Mouse (Mus musculus): Measurements from ENCODE around the gene Brpf3. TPM values are rescaled to one million over a fixed set of nuclear protein-coding genes. Genes with fewer than 3 reads are reported as not detected.
A peak's percentile ranks its signal among the peaks of the same experiment; 100 is the strongest.
"Not testable (repeated sequence)": the region's sequence is repeated elsewhere in the genome, so short reads cannot be mapped to it uniquely, and the experiment has no call there.

The Brpf3 gene
- total and polyA plus RNA-seq, 3 experiments = 0.40 to 12.1 (median 1.5) TPM

DNA sequence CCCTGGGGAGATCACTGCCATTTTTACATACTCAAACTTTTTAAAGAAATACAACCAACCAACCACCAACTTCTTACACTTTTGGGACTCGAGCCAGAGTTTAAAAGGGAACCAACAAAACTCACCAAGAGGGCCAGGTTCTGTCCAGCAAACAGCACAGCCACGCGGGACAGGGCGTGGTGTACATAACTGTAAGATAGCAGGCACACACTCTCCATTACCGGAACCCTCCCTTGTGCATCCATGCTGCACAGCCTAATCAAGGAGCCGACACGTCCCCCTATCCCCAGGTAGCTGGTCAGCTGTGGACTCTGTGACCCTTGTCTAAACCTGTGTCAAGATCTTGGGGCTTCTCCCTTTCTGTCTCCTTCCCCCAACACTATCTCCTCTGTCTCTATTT, 37.0 kb downstream of the Brpf3 start:
- in situ Hi-C loops (cut with MboI; ENCODE audit: low pct_ligation_motif_present, low pct_unique_long_range_greater_than_20kb, low sequenced_read_pairs) = no loop called here
- dilution Hi-C loops (cut with MboI; ENCODE audit: extremely low pct_ligation_motif_present, extremely low pct_unique_long_range_greater_than_20kb, low sequenced_read_pairs) = no loop called here
- TF ChIP-seq NRF1 (IDR thresholded peaks at IDR 0.05; ENCODE audit: low read depth, low read length) (no peak), USF2 (conservative IDR thresholded peaks at IDR 0.05; ENCODE audit: low read depth, low read length) (no peak), ZKSCAN1 (IDR thresholded peaks at IDR 0.05; ENCODE audit: borderline replicate concordance, low read depth, low read length) (no peak), SIN3A (IDR thresholded peaks at IDR 0.05; ENCODE audit: low read length) (no peak), NELFE (IDR thresholded peaks at IDR 0.05; ENCODE audit: low read depth, low read length) (no peak), BHLHE40 (IDR thresholded peaks at IDR 0.05; ENCODE audit: low read depth, low read length) (no peak), POLR2AphosphoS2 (IDR thresholded peaks at IDR 0.05; ENCODE audit: low read depth, low read length) (no peak), MXI1 (IDR thresholded peaks at IDR 0.05; ENCODE audit: low read depth, low read length) (no peak), GABPA (IDR thresholded peaks at IDR 0.05; ENCODE audit: insufficient replicate concordance, low read depth, low read length) (no peak), MAZ (IDR thresholded peaks at IDR 0.05; ENCODE audit: low read depth, low read length) (no peak), SMC3 (IDR thresholded peaks at IDR 0.05; ENCODE audit: low read depth, low read length) (no peak), JUND (conservative IDR thresholded peaks at IDR 0.05; ENCODE audit: low read depth, low read length) (no peak), CHD1 (IDR thresholded peaks at IDR 0.05; ENCODE audit: low read depth, low read length) (no peak), MAFK (IDR thresholded peaks at IDR 0.05; ENCODE audit: insufficient replicate concordance, low read length) (no peak), RAD21 (IDR thresholded peaks at IDR 0.05; ENCODE audit: low read depth, low read length) (no peak), CTCF (conservative IDR thresholded peaks at IDR 0.05 in 1 of 2, IDR thresholded peaks at IDR 0.05 in 1 of 2; ENCODE audit: low read depth in 2 of 2, low read length in 2 of 2) (no peak), PAX5 (IDR thresholded peaks at IDR 0.05; ENCODE audit: low read length) (no peak), UBTF (IDR thresholded peaks at IDR 0.05; ENCODE audit: low read depth, low read length) (no peak), TBP (conservative IDR thresholded peaks at IDR 0.05; ENCODE audit: low read depth, low read length) (no peak), POLR2A (IDR thresholded peaks at IDR 0.05; ENCODE audit: low read depth, low read length) (no peak)
- peaks cover 0 to 4% of the 10 kb centered on the region in 2 experiments; a peak in 1 of 4 replicates for H3K4me1 ChIP-seq (ENCODE audit: control insufficient read depth in 1 of 2, insufficient read depth in 2 of 2)
- H3K27me3 ChIP-seq (replicated peaks) = no peaks in the 10 kb centered on the region
- no peaks in the 10 kb centered on the region for H3K79me2 ChIP-seq (replicated peaks; ENCODE audit: control insufficient read depth, extremely low read depth, insufficient read depth, poor library complexity, severe bottlenecking)
- no peak overlapping the region for H3K4me3 ChIP-seq (replicated peaks in 1 of 3; ENCODE audit: low read depth in 2 of 3, low read length in 2 of 3, poor library complexity in 1 of 3)
- no peak overlapping the region for H3K27ac ChIP-seq (ENCODE audit: insufficient read depth, low read depth)
- DNase-seq (ENCODE audit: extremely low read depth) = no peak
- H3K9ac ChIP-seq (ENCODE audit: insufficient read depth, low read depth) = no peak overlapping the region
- H3K4me2 ChIP-seq (ENCODE audit: insufficient read depth, low read depth, poor library complexity, severe bottlenecking) = no peak overlapping the region
- peaks cover 5 to 50% of the 10 kb centered on the region in 2 experiments for H3K36me3 ChIP-seq (replicated peaks in 1 of 2; ENCODE audit: control insufficient read depth in 1 of 2, insufficient read depth in 1 of 2, low read length in 1 of 2)
- no peaks in the 10 kb centered on the region for H3K9me3 ChIP-seq (replicated peaks; ENCODE audit: low read length)

DNA sequence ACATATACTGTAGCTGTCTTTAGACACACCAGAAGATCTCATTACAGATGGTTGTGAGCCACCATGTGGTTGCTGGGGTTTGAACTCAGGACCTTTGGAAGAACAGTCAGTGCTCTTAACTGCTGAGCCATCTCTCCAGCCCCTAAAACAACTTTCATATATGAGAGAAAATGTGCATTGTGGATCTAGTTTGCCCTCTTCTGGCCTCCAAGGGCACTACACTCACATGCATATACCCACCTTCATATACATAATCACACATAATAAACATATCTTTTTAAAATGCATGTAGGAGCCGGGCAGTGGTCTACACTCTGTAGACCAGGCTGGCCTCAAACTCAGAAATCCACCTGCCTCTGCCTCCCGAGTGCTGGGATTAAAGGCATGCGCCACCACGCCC, 41.1 kb downstream of the Brpf3 start:
- DNase-seq (ENCODE audit: extremely low read depth); H3K27me3 ChIP-seq (replicated peaks); H3K9me3 ChIP-seq (replicated peaks; ENCODE audit: low read length); H3K4me2 ChIP-seq (ENCODE audit: insufficient read depth, low read depth, poor library complexity, severe bottlenecking); in situ Hi-C loops (cut with MboI; ENCODE audit: low pct_ligation_motif_present, low pct_unique_long_range_greater_than_20kb, low sequenced_read_pairs); H3K4me3 ChIP-seq (replicated peaks in 1 of 3; ENCODE audit: low read depth in 2 of 3, low read length in 2 of 3, poor library complexity in 1 of 3); H3K79me2 ChIP-seq (replicated peaks; ENCODE audit: control insufficient read depth, extremely low read depth, insufficient read depth, poor library complexity, severe bottlenecking); dilution Hi-C loops (cut with MboI; ENCODE audit: extremely low pct_ligation_motif_present, extremely low pct_unique_long_range_greater_than_20kb, low sequenced_read_pairs); H3K27ac ChIP-seq (ENCODE audit: insufficient read depth, low read depth); H3K4me1 ChIP-seq (ENCODE audit: control insufficient read depth in 1 of 2, insufficient read depth in 2 of 2); H3K9ac ChIP-seq (ENCODE audit: insufficient read depth, low read depth): not testable (repeated sequence)
- TF ChIP-seq CTCF (conservative IDR thresholded peaks at IDR 0.05 in 1 of 2, IDR thresholded peaks at IDR 0.05 in 1 of 2; ENCODE audit: low read depth in 2 of 2, low read length in 2 of 2) = 0 out of 4 replicates have a peak, but pooled peaks of 1 of the 2 experiments have one; percentile 8
- peaks cover 3 to 24% of the 10 kb centered on the region in 2 experiments for H3K36me3 ChIP-seq (replicated peaks in 1 of 2; ENCODE audit: control insufficient read depth in 1 of 2, insufficient read depth in 1 of 2, low read length in 1 of 2)
